Mouse (Mus musculus) forebrain, embryonic 10.5 days (tissue): ENCODE results near the gene Nkap. TPM values are rescaled to one million over a fixed set of nuclear protein-coding genes. Genes with fewer than 3 reads are reported as not detected.
A peak's percentile ranks its signal among the peaks of the same experiment; 100 is the strongest.
"Not testable (repeated sequence)": the region's sequence is repeated elsewhere in the genome, so short reads cannot be mapped to it uniquely, and the experiment has no call there.

Experiments used
- DNase-seq: peaks from one replicate; pipeline ENCODE4 v3.0.0-alpha.2; 2017; ENCODE audit warnings: low spot score; ENCODE audit errors: extremely low spot score
- H3K27ac ChIP-seq: fragments of 300-500 bp; sonication (generic); 2 replicates; pipeline ENCODE4 v1.5.1; 2016; ENCODE audit warnings: mild to moderate bottlenecking
- H3K27me3 ChIP-seq: fragments of 300-500 bp; sonication (generic); 2 replicates; pipeline ENCODE4 v1.6.1; 2016; ENCODE audit warnings: mild to moderate bottlenecking; ENCODE audit not compliant: poor library complexity, severe bottlenecking
- H3K36me3 ChIP-seq: fragments of 300-500 bp; sonication (generic); replicated peaks from 2 replicates; pipeline ENCODE4 v1.6.1; 2016; ENCODE audit warnings: mild to moderate bottlenecking, moderate library complexity
- H3K4me1 ChIP-seq: fragments of 300-500 bp; sonication (generic); 2 replicates; pipeline ENCODE4 v1.6.1; 2016
- H3K4me3 ChIP-seq: fragments of 300-500 bp; sonication (generic); 2 replicates; pipeline ENCODE4 v1.5.1; 2016; ENCODE audit warnings: mild to moderate bottlenecking, moderate library complexity
- H3K9me3 ChIP-seq: fragments of 300-500 bp; sonication (generic); 2 replicates; pipeline ENCODE4 v1.6.1; 2016; ENCODE audit warnings: mild to moderate bottlenecking, moderate library complexity
- WGBS: fragments of 180-500 bp; shearing (Covaris S2); methylation state at CpG from one replicate; pipeline ENCODE4 v1.1.7; 2016; 5-methylcytosine and 5-hydroxymethylcytosine counted together
- polyA plus RNA-seq: library from polyadenylated mRNA; unstranded; fragments of >200 nt; fragmentation: Nextera tagmentation; extraction: Ambion mirVana; gene quantifications from 2 replicates; pipeline ENCODE4 v1.2.1, GENCODE M21; 2016

Gene Nkap
- polyA plus RNA-seq, 1 experiment from 2014 or later = 19.6 TPM

DNA sequence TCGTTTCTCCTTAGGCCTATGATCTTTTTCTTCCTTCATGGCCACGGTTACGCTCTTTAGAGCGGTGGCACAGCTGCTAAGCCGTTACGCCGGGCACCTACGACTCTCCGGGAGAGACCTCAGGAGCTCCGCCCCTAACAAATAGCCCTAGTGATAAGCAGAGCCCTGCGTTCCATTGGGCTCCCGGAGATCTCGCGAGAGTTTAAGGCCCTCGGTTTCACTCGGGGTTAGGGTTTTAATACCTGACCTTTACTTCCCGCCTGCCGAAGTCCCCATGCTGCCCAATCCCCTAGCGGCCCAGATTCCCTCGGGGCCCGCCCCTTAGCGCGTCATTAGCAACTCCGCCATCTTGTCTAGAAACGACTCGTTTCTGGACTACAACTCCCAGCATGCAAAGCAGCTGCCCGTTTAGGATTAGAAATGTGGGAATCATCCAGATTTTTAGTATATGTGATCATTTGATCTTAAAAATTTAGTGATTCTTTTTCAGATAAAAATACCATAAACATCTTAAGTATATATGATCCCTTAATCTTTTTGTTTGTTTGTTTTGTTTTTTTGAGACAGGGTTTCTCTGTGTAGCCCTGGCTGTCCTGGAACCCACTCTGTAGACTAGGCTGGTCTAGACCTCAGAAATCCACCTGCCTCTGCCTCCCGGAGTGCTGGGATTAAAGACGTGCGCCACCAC lies 16.3 kb upstream of the Nkap start, which contains the start of gene Upf3b:
Gene Upf3b (minus strand): TSS at position 130 of the 688 bp plus-strand sequence.
- peak; percentile 90 for DNase-seq
- WGBS = 15% methylated on average over 30 of the region's 30 CpGs
- Histone ChIP-seq H3K4me1 (no peaks in the 10 kb centered on the region), H3K27me3 (peaks cover 1% of the 10 kb centered on the region), H3K4me3 (peak within 1 kb of the TSS; percentile 63), H3K36me3 (peaks cover 20% of the 10 kb centered on the region), H3K9me3 (no peaks in the 10 kb centered on the region), H3K27ac (peak within 1 kb of the TSS; percentile 89)

- Histone ChIP-seq H3K9me3 (no peaks in the 10 kb centered on the region), H3K4me1 (no peaks in the 10 kb centered on the region), H3K27me3 (peaks cover 6% of the 10 kb centered on the region), H3K27ac (no peak overlapping the region), H3K4me3 (no peak overlapping the region), H3K36me3 (peaks cover 17% of the 10 kb centered on the region)
- no peak for DNase-seq
- 72% methylated on average over 4 of the region's 4 CpGs for WGBS
Observed at GRCm38 (mm10) chrX:37110881-37111193, 15.8 kb upstream of the Nkap start.

GRCm38 (mm10) chrX:37117085-37117484 lies 9.5 kb upstream of the Nkap start:
- H3K4me3 ChIP-seq = no peak overlapping the region
- H3K27ac ChIP-seq = no peak overlapping the region
- no peaks in the 10 kb centered on the region for H3K4me1 ChIP-seq
- H3K27me3 ChIP-seq = peaks cover 20% of the 10 kb centered on the region
- no peaks in the 10 kb centered on the region for H3K9me3 ChIP-seq
- no CpG with 5 or more reads among the region's 5 CpGs for WGBS
- H3K36me3 ChIP-seq = no peaks in the 10 kb centered on the region
- DNase-seq = no peak

DNA sequence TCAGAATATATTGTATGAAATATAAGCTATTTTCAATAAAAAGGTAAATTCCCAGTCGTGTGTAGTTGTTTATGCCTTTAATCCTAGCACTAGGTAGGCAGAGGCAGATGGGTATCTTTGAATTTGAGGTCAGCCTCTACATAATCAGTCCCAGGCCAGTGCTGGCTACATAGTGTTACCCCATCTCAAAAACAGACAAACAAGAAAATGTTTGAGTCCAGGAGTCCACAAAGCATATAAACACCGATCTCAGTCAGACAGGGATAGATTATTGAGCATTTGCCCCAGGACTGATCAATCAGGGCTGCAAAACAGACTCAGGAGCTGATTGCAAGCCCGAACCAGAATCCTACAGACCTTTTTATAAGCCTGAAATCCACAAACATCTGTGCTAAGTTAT lies 7.0 kb upstream of the Nkap start:
- Histone ChIP-seq H3K4me3 (no peak overlapping the region), H3K36me3 (no peaks in the 10 kb centered on the region), H3K9me3 (no peaks in the 10 kb centered on the region), H3K27ac (no peak overlapping the region), H3K4me1 (no peaks in the 10 kb centered on the region), H3K27me3 (peaks cover 20% of the 10 kb centered on the region)
- 66% methylated on average over 3 of the region's 3 CpGs for WGBS
- DNase-seq = no peak

DNA sequence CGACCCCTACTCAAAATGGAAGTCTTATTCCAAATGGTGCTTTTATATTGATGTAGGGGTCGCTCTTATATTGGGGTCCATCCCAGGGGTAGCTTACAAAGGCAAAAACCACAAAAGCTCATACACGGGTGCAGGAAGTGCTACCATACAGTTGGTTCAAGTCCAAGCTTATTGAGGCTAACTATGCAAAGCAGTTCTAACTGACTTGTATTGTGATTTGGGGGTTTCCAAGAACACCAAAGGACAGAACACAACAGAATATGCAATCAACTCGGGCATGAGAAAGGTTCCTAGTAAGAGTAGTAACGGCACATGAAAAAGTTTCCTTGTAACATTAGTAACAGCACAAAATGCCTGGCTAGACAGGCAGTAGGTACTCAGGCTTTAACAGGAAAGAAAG lies 6.4 kb upstream of the Nkap start:
- Histone ChIP-seq H3K36me3 (no peaks in the 10 kb centered on the region), H3K27me3 (peaks cover 20% of the 10 kb centered on the region), H3K27ac (no peak overlapping the region), H3K4me1 (no peaks in the 10 kb centered on the region), H3K9me3 (no peaks in the 10 kb centered on the region), H3K4me3 (no peak overlapping the region)
- DNase-seq = no peak
- WGBS = 77% methylated on average over 5 of the region's 5 CpGs

- DNase-seq = no peak
- no peaks in the 10 kb centered on the region for H3K27me3 ChIP-seq
- no peak overlapping the region for H3K4me3 ChIP-seq
- H3K4me1 ChIP-seq = peaks cover 12% of the 10 kb centered on the region
- no peaks in the 10 kb centered on the region; the same call in 1 of the 2 replicates for H3K36me3 ChIP-seq
- 93% methylated on average over 7 of the region's 7 CpGs for WGBS
- H3K9me3 ChIP-seq = no peaks in the 10 kb centered on the region
- H3K27ac ChIP-seq = no peak overlapping the region
Observed at GRCm38 (mm10) chrX:37125511-37125910, 1.1 kb upstream of the Nkap start.

GRCm38 (mm10) chrX:37141732-37142131 lies 15.1 kb downstream of the Nkap start:
- Histone ChIP-seq H3K36me3 (peaks cover 59% of the 10 kb centered on the region), H3K27me3 (no peaks in the 10 kb centered on the region), H3K4me1 (no peaks in the 10 kb centered on the region), H3K27ac (no peak overlapping the region), H3K9me3 (no peaks in the 10 kb centered on the region), H3K4me3 (no peak overlapping the region)
- 93% methylated on average over 3 of the region's 3 CpGs for WGBS
- no peak for DNase-seq

GRCm38 (mm10) chrX:37144498-37144897 lies 17.9 kb downstream of the Nkap start:
- not testable (repeated sequence) for H3K4me1 ChIP-seq, H3K9me3 ChIP-seq, H3K4me3 ChIP-seq, H3K27ac ChIP-seq, DNase-seq, H3K27me3 ChIP-seq
- whole genome bisulfite sequencing = 82% methylated on average over 2 of the region's 4 CpGs
- H3K36me3 ChIP-seq = peaks cover 49% of the 10 kb centered on the region

- H3K4me3 ChIP-seq = no peak overlapping the region
- H3K36me3 ChIP-seq = peaks cover 49% of the 10 kb centered on the region
- H3K4me1 ChIP-seq = no peaks in the 10 kb centered on the region
- no peak for DNase-seq
- no peaks in the 10 kb centered on the region for H3K27me3 ChIP-seq
- 89% methylated on average over 2 of the region's 2 CpGs for WGBS
- H3K9me3 ChIP-seq = no peaks in the 10 kb centered on the region
- H3K27ac ChIP-seq = no peak overlapping the region
Observed at GRCm38 (mm10) chrX:37144954-37145353, 18.4 kb downstream of the Nkap start.

GRCm38 (mm10) chrX:37157839-37158238 lies 31.2 kb downstream of the Nkap start:
- no peak for DNase-seq
- Histone ChIP-seq H3K36me3 (peaks cover 30% of the 10 kb centered on the region), H3K27ac (no peak overlapping the region), H3K4me3 (no peak overlapping the region), H3K9me3 (no peaks in the 10 kb centered on the region), H3K4me1 (no peaks in the 10 kb centered on the region), H3K27me3 (no peaks in the 10 kb centered on the region)
- 66% methylated on average over 4 of the region's 4 CpGs for WGBS

DNA sequence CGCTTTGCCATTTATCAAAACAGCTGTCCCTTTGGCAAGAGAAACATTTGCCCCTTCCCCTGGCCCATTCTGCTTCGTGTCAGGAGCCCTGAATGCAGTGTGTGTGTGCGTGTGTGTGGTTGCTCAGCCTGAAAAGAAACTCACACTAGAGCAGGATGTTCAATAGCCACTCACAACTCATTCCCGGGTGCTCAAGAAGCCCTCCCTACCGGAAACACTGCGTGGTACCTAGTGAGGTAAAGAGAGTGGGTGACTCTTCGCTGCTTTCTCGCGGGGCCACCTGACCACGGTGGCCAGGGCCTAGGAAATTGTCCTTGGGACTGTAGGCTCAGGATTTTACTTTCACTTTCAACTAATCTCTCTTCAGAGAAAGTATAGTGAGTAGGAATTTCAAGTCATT lies 34.6 kb downstream of the Nkap start:
- peaks cover 5% of the 10 kb centered on the region for H3K27me3 ChIP-seq
- no peaks in the 10 kb centered on the region for H3K9me3 ChIP-seq
- no peak for DNase-seq
- peaks cover 4% of the 10 kb centered on the region; the same call in 1 of the 2 replicates for H3K36me3 ChIP-seq
- H3K27ac ChIP-seq = no peak overlapping the region
- WGBS = 83% methylated on average over 10 of the region's 10 CpGs
- H3K4me1 ChIP-seq = no peaks in the 10 kb centered on the region
- no peak overlapping the region for H3K4me3 ChIP-seq

DNA sequence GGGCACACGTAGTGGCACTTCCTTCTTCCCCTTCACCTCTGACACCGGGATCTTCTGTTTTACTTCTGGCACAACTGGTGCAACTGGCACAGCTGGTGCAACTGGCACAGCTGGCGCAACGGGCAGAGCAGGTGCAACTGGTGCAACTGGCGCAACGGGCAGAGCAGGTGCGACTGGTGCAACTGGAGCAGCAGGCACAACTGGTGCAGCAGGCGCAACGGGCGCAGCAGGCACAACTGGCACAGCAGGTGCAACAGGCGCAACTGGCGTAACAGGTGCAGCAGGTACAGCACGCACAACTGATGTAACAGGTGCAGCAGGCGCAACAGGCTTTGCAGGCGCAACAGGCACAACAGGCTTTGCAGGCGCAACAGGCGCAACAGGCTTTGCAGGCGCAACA lies 36.5 kb downstream of the Nkap start:
- WGBS = 78% methylated on average over 18 of the region's 18 CpGs
- H3K9me3 ChIP-seq = no peaks in the 10 kb centered on the region
- H3K4me3 ChIP-seq = no peak overlapping the region
- H3K4me1 ChIP-seq = no peaks in the 10 kb centered on the region
- no peak for DNase-seq
- no peak overlapping the region for H3K27ac ChIP-seq
- H3K27me3 ChIP-seq = peaks cover 5% of the 10 kb centered on the region
- H3K36me3 ChIP-seq = no peaks in the 10 kb centered on the region

GRCm38 (mm10) chrX:37167085-37167484 lies 40.5 kb downstream of the Nkap start:
- H3K9me3 ChIP-seq = no peaks in the 10 kb centered on the region
- no peak overlapping the region for H3K27ac ChIP-seq
- no peak for DNase-seq
- no peaks in the 10 kb centered on the region for H3K4me1 ChIP-seq
- no peak overlapping the region for H3K4me3 ChIP-seq
- whole genome bisulfite sequencing = 44% methylated on average over 3 of the region's 3 CpGs
- no peaks in the 10 kb centered on the region for H3K36me3 ChIP-seq
- peaks cover 5% of the 10 kb centered on the region for H3K27me3 ChIP-seq

GRCm38 (mm10) chrX:37168742-37169141 lies 42.1 kb downstream of the Nkap start, which contains the start of gene Akap14:
Gene Akap14, minus strand, starts transcription at chrX:37168842.
- Histone ChIP-seq H3K27me3 (no peaks in the 10 kb centered on the region), H3K9me3 (no peaks in the 10 kb centered on the region), H3K4me3 (no peak within 1 kb of the TSS), H3K27ac (no peak within 1 kb of the TSS), H3K4me1 (no peaks in the 10 kb centered on the region), H3K36me3 (no peaks in the 10 kb centered on the region)
- 62% methylated on average over 5 of the region's 5 CpGs for WGBS
- no peak for DNase-seq
